Comparison of ENCODE assay signal across 8 mouse cellular contexts in genomic region chr4:63408649-63409048, GRCm38 (mm10). TPM values are rescaled to one million over a fixed set of nuclear protein-coding genes. Genes with fewer than 3 reads are reported as not detected.
DNase-seq lines count a peak whose midpoint lies in the region; ATAC-seq lines count a peak whose summit lies in the region.

No protein-coding gene starts in this region.

- no peaks in the 10 kb centered on the region for H3K27me3 ChIP-seq in intestine, embryonic 15.5 days (replicated peaks)
- H3K27me3 ChIP-seq in liver, embryonic 11.5 days (replicated peaks; ENCODE audit: control insufficient read depth, insufficient read depth, low read length): no peaks in the 10 kb centered on the region; the same call in none of the 2 replicates
- no peaks in the 10 kb centered on the region for H3K27me3 ChIP-seq in midbrain, embryonic 16.5 days (ENCODE audit: control insufficient read depth, insufficient read depth, low read depth, low read length)

- ATAC-seq in intestine, embryonic 15.5 days: peak; percentile 32
- ATAC-seq in liver, embryonic 11.5 days (replicated peaks; ENCODE audit: low FRiP score): peak; percentile 50
- ATAC-seq in midbrain, embryonic 16.5 days: peak; percentile 52

- H3K9ac ChIP-seq in intestine, embryonic 15.5 days: no peak overlapping the region; the same call in 1 of the 2 replicates
- H3K9ac ChIP-seq in liver, embryonic 11.5 days (ENCODE audit: low read depth, low read length): no peak overlapping the region
- H3K9ac ChIP-seq in midbrain, embryonic 16.5 days (ENCODE audit: low read depth, low read length): no peak overlapping the region

- no peak overlapping the region for H3K4me3 ChIP-seq in intestine, embryonic 15.5 days (replicated peaks)
- H3K4me3 ChIP-seq in liver, embryonic 11.5 days (ENCODE audit: low read depth, low read length): no peak overlapping the region
- peak overlapping the region; percentile 59; the same call in 1 of the 2 replicates for H3K4me3 ChIP-seq in midbrain, embryonic 16.5 days (ENCODE audit: low read depth, low read length)

- peak; percentile 48 for DNase-seq in ovary, postnatal 36 days (ENCODE audit: low spot score)
- no peak for DNase-seq in ovary, postnatal 14 days (ENCODE audit: low spot score)
- peak; percentile 33 to 62 for DNase-seq in cerebellum, postnatal 25 days
- peak; percentile 47 to 58 for DNase-seq in frontal cortex, postnatal 36 days (ENCODE audit: low spot score in 2 of 2)
- DNase-seq in liver, embryonic 11.5 days (ENCODE audit: low spot score): no peak
- DNase-seq in spleen, postnatal 36 days (ENCODE audit: low spot score in 2 of 2): peak; percentile 73 to 74

- WGBS in intestine, embryonic 15.5 days: 10% methylated on average over 8 of the region's 8 CpGs
- whole genome bisulfite sequencing in liver, embryonic 11.5 days: 10% methylated on average over 8 of the region's 8 CpGs
- WGBS in midbrain, embryonic 16.5 days: 4% methylated on average over 8 of the region's 8 CpGs

- no peak overlapping the region for H3K27ac ChIP-seq in intestine, embryonic 15.5 days
- no peak overlapping the region for H3K27ac ChIP-seq in liver, embryonic 11.5 days (ENCODE audit: low read depth, low read length)
- 0 out of 2 replicates have a peak overlapping the region, but pooled peaks have one; percentile 43 for H3K27ac ChIP-seq in midbrain, embryonic 16.5 days (ENCODE audit: low read length)

- H3K4me2 ChIP-seq in intestine, embryonic 15.5 days (replicated peaks): peak overlapping the region; percentile 98; the same call in 1 of the 2 replicates
- no peak overlapping the region; the same call in none of the 2 replicates for H3K4me2 ChIP-seq in liver, embryonic 11.5 days
- peak overlapping the region; percentile 100 for H3K4me2 ChIP-seq in midbrain, embryonic 16.5 days (ENCODE audit: low read length)

- H3K9me3 ChIP-seq in intestine, embryonic 15.5 days: no peaks in the 10 kb centered on the region
- H3K9me3 ChIP-seq in liver, embryonic 11.5 days (ENCODE audit: control insufficient read depth, low read length): no peaks in the 10 kb centered on the region
- no peaks in the 10 kb centered on the region for H3K9me3 ChIP-seq in midbrain, embryonic 16.5 days (replicated peaks; ENCODE audit: control insufficient read depth, low read length, poor library complexity, severe bottlenecking)

- no peaks in the 10 kb centered on the region for H3K36me3 ChIP-seq in intestine, embryonic 15.5 days
- H3K36me3 ChIP-seq in liver, embryonic 11.5 days (ENCODE audit: control insufficient read depth, insufficient read depth, low read length): no peaks in the 10 kb centered on the region
- H3K36me3 ChIP-seq in midbrain, embryonic 16.5 days (ENCODE audit: control insufficient read depth, insufficient read depth, low read length): no peaks in the 10 kb centered on the region

- peaks cover 46% of the 10 kb centered on the region for H3K4me1 ChIP-seq in intestine, embryonic 15.5 days (replicated peaks)
- peaks cover 32% of the 10 kb centered on the region for H3K4me1 ChIP-seq in liver, embryonic 11.5 days (replicated peaks; ENCODE audit: control insufficient read depth, insufficient read depth, low read length)
- H3K4me1 ChIP-seq in midbrain, embryonic 16.5 days (ENCODE audit: control insufficient read depth, insufficient read depth, low read length): peaks cover 32% of the 10 kb centered on the region

RNA-seq across cellular contexts. Expression of gene Akna, which starts 5.5 kb away (rescaled TPM):
- polyA plus RNA-seq in intestine, embryonic 15.5 days (2015; fragmentation: Nextera tagmentation; extraction: Ambion mirVana): 5.6 and 6.5 TPM in 2 replicates
- 8.8 and 8.9 TPM in 2 replicates for polyA plus RNA-seq in liver, embryonic 11.5 days (2014; fragmentation: Nextera tagmentation; extraction: Ambion mirVana)
- polyA plus RNA-seq in midbrain, embryonic 16.5 days (2015; fragmentation: Nextera tagmentation; extraction: Ambion mirVana): 5.3 and 6.0 TPM in 2 replicates

RNA-seq across cellular contexts. Expression of gene Orm2, which starts 46.4 kb away (rescaled TPM):
- polyA plus RNA-seq in intestine, embryonic 15.5 days (2015; fragmentation: Nextera tagmentation; extraction: Ambion mirVana): not detected in 2 replicates
- polyA plus RNA-seq in liver, embryonic 11.5 days (2014; fragmentation: Nextera tagmentation; extraction: Ambion mirVana): not detected in 2 replicates
- not detected in 2 replicates for polyA plus RNA-seq in midbrain, embryonic 16.5 days (2015; fragmentation: Nextera tagmentation; extraction: Ambion mirVana)

RNA-seq across cellular contexts. Expression of gene Orm3, which starts 52.7 kb away (rescaled TPM):
- not detected in 2 replicates for polyA plus RNA-seq in intestine, embryonic 15.5 days (2015; fragmentation: Nextera tagmentation; extraction: Ambion mirVana)
- polyA plus RNA-seq in liver, embryonic 11.5 days (2014; fragmentation: Nextera tagmentation; extraction: Ambion mirVana): not detected in 2 replicates
- polyA plus RNA-seq in midbrain, embryonic 16.5 days (2015; fragmentation: Nextera tagmentation; extraction: Ambion mirVana): not detected in 2 replicates

Comparison
In these comparisons a context has a peak if more than half of its experiments do, and no peak if none do; other contexts are left out.
1. DNase-seq: peak in ovary, postnatal 36 days (single experiment), cerebellum, postnatal 25 days (2 of 2), frontal cortex, postnatal 36 days (2 of 2) and spleen, postnatal 36 days (2 of 2); none in ovary, postnatal 14 days (single experiment) and liver, embryonic 11.5 days (single experiment).
2. Peak in every context shown above with its lines, with median percentiles within 50 percentile points of each other: ATAC-seq.